Mouse (Mus musculus): ENCODE results near the gene Emid1. TPM values are rescaled to one million over a fixed set of nuclear protein-coding genes. Genes with fewer than 3 reads are reported as not detected.
A peak's percentile ranks its signal among the peaks of the same experiment; 100 is the strongest.

Emid1 gene
- polyA plus RNA-seq, 1 experiment from 2014 or later = 27.6 TPM

- ATAC-seq (ENCODE audit: low FRiP score, low read depth) = no peak
- H3K4me2 ChIP-seq (replicated peaks) = no peak overlapping the region
- 24% methylated on average over 14 of the region's 14 CpGs for WGBS
- no peak overlapping the region for H3K9ac ChIP-seq
- no peaks in the 10 kb centered on the region for H3K36me3 ChIP-seq
- H3K27me3 ChIP-seq (replicated peaks) = peaks cover 95% of the 10 kb centered on the region
- H3K9me3 ChIP-seq = no peaks in the 10 kb centered on the region
- peaks cover 48% of the 10 kb centered on the region for H3K4me1 ChIP-seq
- 0 out of 2 replicates have a peak overlapping the region, but pooled peaks have one; percentile 7 for H3K4me3 ChIP-seq
- no peak overlapping the region for H3K27ac ChIP-seq
Measured at GRCm38 (mm10) chr11:5059230-5059629, 92.8 kb downstream of the Emid1 start.

GRCm38 (mm10) chr11:5058783-5059182, 93.3 kb downstream of the Emid1 start:
- 25% methylated on average over 9 of the region's 9 CpGs for WGBS
- Histone ChIP-seq H3K9me3 (no peaks in the 10 kb centered on the region), H3K27me3 (replicated peaks) (peaks cover 91% of the 10 kb centered on the region), H3K9ac (no peak overlapping the region), H3K4me2 (replicated peaks) (no peak overlapping the region), H3K36me3 (no peaks in the 10 kb centered on the region), H3K4me3 (0 out of 2 replicates have a peak overlapping the region, but pooled peaks have one; percentile 7), H3K4me1 (peaks cover 43% of the 10 kb centered on the region), H3K27ac (no peak overlapping the region)
- no peak for ATAC-seq (ENCODE audit: low FRiP score, low read depth)

GRCm38 (mm10) chr11:5057856-5058641, 94.0 kb downstream of the Emid1 start, which contains the start of gene Rasl10a:
Gene Rasl10a (plus strand): TSS chr11:5058128.
- H3K9me3 ChIP-seq = no peaks in the 10 kb centered on the region
- 2% methylated on average over 77 of the region's 77 CpGs for WGBS
- peaks cover 37% of the 10 kb centered on the region for H3K4me1 ChIP-seq
- H3K4me2 ChIP-seq (replicated peaks) = peak within 1 kb of the TSS; percentile 84
- H3K36me3 ChIP-seq = no peaks in the 10 kb centered on the region
- no peak for ATAC-seq (ENCODE audit: low FRiP score, low read depth)
- H3K27ac ChIP-seq = no peak within 1 kb of the TSS
- peak within 1 kb of the TSS; percentile 46 for H3K4me3 ChIP-seq
- H3K27me3 ChIP-seq (replicated peaks) = peaks cover 83% of the 10 kb centered on the region
- H3K9ac ChIP-seq = peak within 1 kb of the TSS; percentile 51

- 14% methylated on average over 8 of the region's 8 CpGs for WGBS
- no peaks in the 10 kb centered on the region for H3K36me3 ChIP-seq
- peak overlapping the region; percentile 51 for H3K9ac ChIP-seq
- H3K27me3 ChIP-seq (replicated peaks) = peaks cover 78% of the 10 kb centered on the region
- peak overlapping the region; percentile 84 for H3K4me2 ChIP-seq (replicated peaks)
- peaks cover 31% of the 10 kb centered on the region for H3K4me1 ChIP-seq
- H3K4me3 ChIP-seq = peak overlapping the region; percentile 46
- H3K27ac ChIP-seq = no peak overlapping the region
- ATAC-seq (ENCODE audit: low FRiP score, low read depth) = no peak
- H3K9me3 ChIP-seq = no peaks in the 10 kb centered on the region
Measured at GRCm38 (mm10) chr11:5057541-5057855, 94.6 kb downstream of the Emid1 start.

- no peak for ATAC-seq (ENCODE audit: low FRiP score, low read depth)
- Histone ChIP-seq H3K9me3 (no peaks in the 10 kb centered on the region), H3K4me1 (peaks cover 27% of the 10 kb centered on the region), H3K4me2 (replicated peaks) (no peak overlapping the region), H3K9ac (no peak overlapping the region), H3K4me3 (no peak overlapping the region), H3K36me3 (no peaks in the 10 kb centered on the region), H3K27ac (no peak overlapping the region), H3K27me3 (replicated peaks) (peaks cover 74% of the 10 kb centered on the region)
- 57% methylated on average over 8 of the region's 8 CpGs for WGBS
Measured at GRCm38 (mm10) chr11:5057064-5057463, 95.0 kb downstream of the Emid1 start.

Other genes starting within 250 kb of the Emid1 start
- 3.4 and 5.4 TPM in 2 replicates for gene Nefh, start 204.2 kb downstream of the Emid1 start, polyA plus RNA-seq (2016; fragmentation: Nextera tagmentation; extraction: Ambion mirVana)
- gene Ap1b1, start 165.4 kb downstream of the Emid1 start, polyA plus RNA-seq (2016; fragmentation: Nextera tagmentation; extraction: Ambion mirVana) = 71.9 and 82.7 TPM in 2 replicates
- gene Rasl10a, start 94.1 kb downstream of the Emid1 start, polyA plus RNA-seq (2016; fragmentation: Nextera tagmentation; extraction: Ambion mirVana) = 0.75 and 0.92 TPM in 2 replicates
- 36.5 and 39.9 TPM in 2 replicates for gene Gas2l1, start 86.9 kb downstream of the Emid1 start, polyA plus RNA-seq (2016; fragmentation: Nextera tagmentation; extraction: Ambion mirVana)
- gene Rhbdd3, start 53.3 kb downstream of the Emid1 start, polyA plus RNA-seq (2016; fragmentation: Nextera tagmentation; extraction: Ambion mirVana) = 26.7 and 26.9 TPM in 2 replicates
- gene Ewsr1, start 53.0 kb downstream of the Emid1 start, polyA plus RNA-seq (2016; fragmentation: Nextera tagmentation; extraction: Ambion mirVana) = 819 and 832 TPM in 2 replicates
- gene Kremen1, start 109.3 kb upstream of the Emid1 start, polyA plus RNA-seq (2016; fragmentation: Nextera tagmentation; extraction: Ambion mirVana) = 14.6 and 15.5 TPM in 2 replicates